Mouse (Mus musculus): ENCODE measurements at regions not wholly inside any gene's neighbourhood (a gene's known extent, or its start where the extent isn't known, plus 50 kb on each side); places are given as distances from the start of the nearest gene placed in this dataset.

GRCm38 (mm10) chr6:24220589-24220988 lies 52.7 kb upstream of the Slc13a1 start:
- no peak for TF ChIP-seq POLR2A (IDR thresholded peaks at IDR 0.05; ENCODE audit: insufficient read depth, low read length)
- TF ChIP-seq CTCF (IDR thresholded peaks at IDR 0.05; ENCODE audit: low read depth, low read length) = no peak
